Comparison of ENCODE assay signal across 32 mouse cellular contexts in genomic region chr5:73414172-73414571, GRCm38 (mm10). TPM values are rescaled to one million over a fixed set of nuclear protein-coding genes. Genes with fewer than 3 reads are reported as not detected.
"Had no signal": no experiment of that assay in that cellular context is flagged by ENCODE, and none has a peak within 500 bp of the region (broad histone marks: within the 10 kb centered on the region; RNA-seq: fewer than 3 reads in every experiment).

No protein-coding gene starts in this region.

- H3K4me1 ChIP-seq: embryonic facial prominence, embryonic 12.5 days; embryonic facial prominence, embryonic 15.5 days; forebrain, embryonic 13.5 days; forebrain, embryonic 15.5 days had no signal

- DNase-seq: cerebellum, adult 2 months; cerebellum, adult 8-10 months; cerebellum, adult 9-10 months; cerebellum, adult 9-11 months; cerebellum, postnatal 10 days; cerebellum, postnatal 14 days; cerebellum, postnatal 25 days; cerebellum, postnatal 36 days; embryo, embryonic 11 days; gastrocnemius, adult 2 months; gastrocnemius, postnatal 10 days; gastrocnemius, postnatal 14 days; gastrocnemius, postnatal 25 days; gastrocnemius, postnatal 36 days; heart, adult 18-20 months; heart, adult 2 months had no signal

- H3K27me3 ChIP-seq: embryonic facial prominence, embryonic 15.5 days; forebrain, embryonic 12.5 days; forebrain, embryonic 13.5 days; forebrain, embryonic 15.5 days had no signal

- H3K9ac ChIP-seq: embryonic facial prominence, embryonic 12.5 days; embryonic facial prominence, embryonic 13.5 days; embryonic facial prominence, embryonic 15.5 days; forebrain, embryonic 12.5 days; forebrain, embryonic 13.5 days; forebrain, embryonic 15.5 days had no signal

- H3K36me3 ChIP-seq: embryonic facial prominence, embryonic 10.5 days; embryonic facial prominence, embryonic 12.5 days; embryonic facial prominence, embryonic 13.5 days; embryonic facial prominence, embryonic 15.5 days; forebrain, embryonic 10.5 days; forebrain, embryonic 12.5 days; forebrain, embryonic 15.5 days had no signal

- H3K4me2 ChIP-seq: embryonic facial prominence, embryonic 12.5 days; embryonic facial prominence, embryonic 13.5 days; embryonic facial prominence, embryonic 15.5 days; forebrain, embryonic 12.5 days; forebrain, embryonic 13.5 days; forebrain, embryonic 15.5 days had no signal

- H3K4me3 ChIP-seq: embryonic facial prominence, embryonic 10.5 days; embryonic facial prominence, embryonic 12.5 days; embryonic facial prominence, embryonic 13.5 days; embryonic facial prominence, embryonic 15.5 days; erythroblast, embryonic 14.5 days; forebrain, embryonic 10.5 days; forebrain, embryonic 12.5 days; forebrain, embryonic 13.5 days; forebrain, embryonic 15.5 days; gastrocnemius, adult 2 months; heart, adult 2 months had no signal

- H3K9me3 ChIP-seq: embryonic facial prominence, embryonic 10.5 days; embryonic facial prominence, embryonic 12.5 days; embryonic facial prominence, embryonic 13.5 days; embryonic facial prominence, embryonic 15.5 days; forebrain, embryonic 10.5 days; forebrain, embryonic 12.5 days; forebrain, embryonic 13.5 days; forebrain, embryonic 15.5 days had no signal

- ATAC-seq: forebrain, embryonic 13.5 days; forebrain, embryonic 14.5 days; forebrain, embryonic 15.5 days; forebrain, embryonic 16.5 days had no signal

- H3K27ac ChIP-seq: embryonic facial prominence, embryonic 10.5 days; embryonic facial prominence, embryonic 12.5 days; embryonic facial prominence, embryonic 13.5 days; embryonic facial prominence, embryonic 15.5 days; forebrain, embryonic 12.5 days; forebrain, embryonic 13.5 days; forebrain, embryonic 15.5 days; gastrocnemius, adult 2 months; heart, adult 2 months had no signal

RNA-seq across cellular contexts. Expression of gene Cwh43, which starts 8.3 kb away (rescaled TPM):
- total RNA-seq: common myeloid progenitor, adult 5-6 weeks; gastrocnemius, adult 18-20 months; gastrocnemius, adult 2 months; gastrocnemius, adult 8-10 months; gastrocnemius, postnatal 10 days; gastrocnemius, postnatal 14 days; gastrocnemius, postnatal 25 days; gastrocnemius, postnatal 36 days; granulocyte monocyte progenitor cell, adult 5-6 weeks; heart, adult 18-20 months; heart, adult 2 months; heart, adult 8-10 months had no signal
- polyA plus RNA-seq: embryonic facial prominence, embryonic 10.5 days; embryonic facial prominence, embryonic 12.5 days; erythroblast, embryonic 14.5 days; forebrain, embryonic 10.5 days; forebrain, embryonic 14.5 days; forebrain, embryonic 16.5 days; heart, adult 2 months had no signal
